Mouse (Mus musculus) olfactory bulb, adult 2 months (tissue): ENCODE results near the gene Gm10401. TPM values are rescaled to one million over a fixed set of nuclear protein-coding genes. Genes with fewer than 3 reads are reported as not detected.
A peak's percentile ranks its signal among the peaks of the same experiment; 100 is the strongest.

Experiments
- H3K27ac ChIP-seq: fragments of 200-500 bp; 2 replicates; pipeline ENCODE4 v1.5.1; 2012; ENCODE audit warnings: low read depth, low read length; ENCODE audit not compliant: insufficient read depth
- H3K4me1 ChIP-seq: fragments of 200-500 bp; 2 replicates; pipeline ENCODE4 v1.6.1; 2012; ENCODE audit warnings: low read length; ENCODE audit not compliant: control insufficient read depth, insufficient read depth
- H3K4me3 ChIP-seq: fragments of 200-500 bp; 2 replicates; pipeline ENCODE4 v1.5.1; 2012; ENCODE audit warnings: mild to moderate bottlenecking, low read depth, low read length, moderate library complexity; ENCODE audit not compliant: insufficient read depth
- CTCF ChIP-seq: fragments of 200-500 bp; IDR thresholded peaks from 2 replicates; pipeline ENCODE4 v1.5.1; 2012; ENCODE audit warnings: low read depth, mild to moderate bottlenecking, low read length, moderate library complexity; ENCODE audit not compliant: insufficient read depth
- POLR2A ChIP-seq: fragments of 200-500 bp; IDR thresholded peaks from 2 replicates; pipeline ENCODE4 v1.6.1; 2012; ENCODE audit warnings: mild to moderate bottlenecking, low read depth, low read length, moderate library complexity; ENCODE audit not compliant: insufficient read depth
- WGBS: fragments of 180-500 bp; shearing (Covaris S2); methylation state at CpG from one replicate; pipeline ENCODE4 v1.1.7; 2018; 5-methylcytosine and 5-hydroxymethylcytosine counted together
- polyA plus RNA-seq: library from polyadenylated mRNA; stranded (reverse); fragments of >200 nt; gene quantifications from 2 replicates; pipeline ENCODE4 v1.2.4, GENCODE M21; 2012; ENCODE audit warnings: low replicate concordance; ENCODE audit not compliant: missing spikeins, insufficient read depth, insufficient read length

Gm10401 gene
- not detected in 2 replicates for polyA plus RNA-seq

DNA sequence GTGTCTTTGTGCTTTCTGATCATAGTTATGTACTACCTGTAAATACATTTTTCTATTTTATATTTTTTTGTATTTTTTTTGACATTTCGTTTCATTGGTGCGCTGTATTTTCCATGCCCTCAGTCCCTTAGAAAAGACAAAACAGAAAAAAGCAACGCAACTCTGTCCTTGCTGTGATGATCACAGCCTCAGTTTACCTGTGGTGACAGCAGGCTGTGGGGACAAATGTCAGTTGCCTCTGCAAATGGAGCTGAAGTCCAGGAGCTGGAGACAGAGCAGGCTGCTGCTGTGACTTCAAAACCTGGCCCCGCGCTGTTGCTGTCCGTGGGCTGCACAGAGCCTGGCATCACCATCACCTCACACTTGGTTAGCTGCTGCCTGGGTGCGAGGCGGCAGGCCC is at the start of gene Gm10401:
TSS of gene Gm10401 (minus strand) at position 101 of the 400 bp plus-strand sequence.
- TF ChIP-seq CTCF = no peak
- no peak for TF ChIP-seq POLR2A
- WGBS = 94% methylated on average over 8 of the region's 8 CpGs
- H3K27ac ChIP-seq = no peak within 1 kb of the TSS

DNA sequence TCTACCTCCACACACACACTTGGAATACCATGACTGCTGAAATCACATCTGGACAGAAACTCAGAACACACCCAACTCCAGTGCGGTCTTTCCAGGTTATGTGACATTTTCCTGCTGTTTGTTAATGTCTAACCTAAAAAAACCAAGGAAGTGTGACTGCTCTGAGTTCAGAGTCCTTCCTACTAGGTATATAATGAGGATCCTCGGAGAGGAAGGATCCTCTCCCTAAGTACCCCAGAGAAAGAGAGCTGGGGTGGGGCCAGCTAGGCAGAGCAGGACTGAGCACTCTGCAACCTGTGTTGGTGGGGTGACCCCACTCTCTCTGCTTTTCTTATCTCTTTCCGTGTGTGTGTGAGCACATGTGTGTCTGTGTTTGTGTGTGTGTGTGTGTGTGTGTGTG is 49.3 kb upstream of the Gm10401 start:
- TF ChIP-seq CTCF (no peak), POLR2A (no peak)
- H3K27ac ChIP-seq = no peak overlapping the region
- 88% methylated on average over 3 of the region's 3 CpGs for WGBS
- H3K4me3 ChIP-seq = no peak overlapping the region
- peaks cover 29% of the 10 kb centered on the region for H3K4me1 ChIP-seq

More for the DNA sequence above, at the start of gene Gm10401:
- H3K4me1 ChIP-seq = peaks cover 10% of the 10 kb centered on the region
- H3K4me3 ChIP-seq = no peak within 1 kb of the TSS

DNA sequence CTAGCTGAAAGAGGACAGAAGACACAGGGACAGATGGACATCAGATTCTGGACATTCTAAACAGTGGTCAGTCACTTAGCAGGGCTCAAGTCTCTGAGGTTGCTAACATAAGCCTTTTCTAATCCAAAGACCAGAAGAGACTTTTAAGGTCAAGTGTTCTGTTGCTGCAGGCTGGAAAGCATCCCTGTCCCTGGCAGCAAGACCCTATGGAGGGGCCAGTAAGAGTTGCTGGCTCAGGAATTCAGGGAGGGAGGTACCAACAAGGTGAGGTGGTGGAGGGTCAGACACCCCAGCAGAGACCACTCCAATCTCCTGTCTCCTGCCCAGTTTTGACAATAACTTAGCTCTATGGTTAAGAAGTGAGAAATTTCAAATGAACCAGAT is 48.6 kb upstream of the Gm10401 start:
- TF ChIP-seq CTCF = no peak
- no peak for TF ChIP-seq POLR2A
- H3K27ac ChIP-seq = no peak overlapping the region
- peaks cover 29% of the 10 kb centered on the region for H3K4me1 ChIP-seq
- H3K4me3 ChIP-seq = no peak overlapping the region

DNA sequence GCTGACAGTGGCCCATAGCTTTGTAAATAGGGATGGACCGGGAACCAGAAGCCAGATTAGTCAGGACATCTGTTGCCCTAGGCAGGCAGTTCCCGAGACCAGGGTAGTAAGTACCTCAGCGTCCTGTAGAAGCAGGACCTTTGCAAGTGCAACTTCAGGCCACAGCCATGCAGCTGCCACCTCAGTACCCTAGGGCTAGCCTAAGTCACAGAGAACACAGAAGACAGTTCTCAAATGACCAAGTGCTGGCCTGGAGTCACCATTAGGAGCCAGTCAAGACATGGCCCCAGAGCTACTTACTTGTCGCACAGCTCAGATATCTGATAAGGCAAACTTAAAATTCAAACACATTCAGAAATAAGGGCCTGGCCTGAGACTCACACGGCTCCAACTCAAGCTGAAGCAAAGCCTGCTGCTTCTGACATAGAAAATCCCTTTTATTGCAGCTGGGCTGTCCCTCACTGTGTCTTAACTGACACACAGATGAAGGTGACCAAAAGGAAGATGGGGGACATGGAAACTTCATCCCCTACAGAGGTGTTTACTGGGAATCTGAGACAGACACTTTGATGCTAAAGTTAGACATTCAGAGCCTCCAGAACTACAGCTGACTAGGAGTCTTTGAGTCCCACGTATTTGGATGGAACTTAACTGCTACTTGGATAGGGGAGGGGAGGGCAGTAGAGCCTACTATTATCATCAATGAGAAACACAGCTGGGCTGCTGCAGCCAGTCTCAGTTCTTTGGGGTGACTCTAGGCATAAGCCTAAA is 48.1 kb upstream of the Gm10401 start:
- H3K4me1 ChIP-seq = peaks cover 29% of the 10 kb centered on the region
- H3K27ac ChIP-seq = no peak overlapping the region; the same call in none of the 2 replicates
- 72% methylated on average over 6 of the region's 6 CpGs for whole genome bisulfite sequencing
- H3K4me3 ChIP-seq = no peak overlapping the region
- TF ChIP-seq POLR2A = no peak
- TF ChIP-seq CTCF = no peak

DNA sequence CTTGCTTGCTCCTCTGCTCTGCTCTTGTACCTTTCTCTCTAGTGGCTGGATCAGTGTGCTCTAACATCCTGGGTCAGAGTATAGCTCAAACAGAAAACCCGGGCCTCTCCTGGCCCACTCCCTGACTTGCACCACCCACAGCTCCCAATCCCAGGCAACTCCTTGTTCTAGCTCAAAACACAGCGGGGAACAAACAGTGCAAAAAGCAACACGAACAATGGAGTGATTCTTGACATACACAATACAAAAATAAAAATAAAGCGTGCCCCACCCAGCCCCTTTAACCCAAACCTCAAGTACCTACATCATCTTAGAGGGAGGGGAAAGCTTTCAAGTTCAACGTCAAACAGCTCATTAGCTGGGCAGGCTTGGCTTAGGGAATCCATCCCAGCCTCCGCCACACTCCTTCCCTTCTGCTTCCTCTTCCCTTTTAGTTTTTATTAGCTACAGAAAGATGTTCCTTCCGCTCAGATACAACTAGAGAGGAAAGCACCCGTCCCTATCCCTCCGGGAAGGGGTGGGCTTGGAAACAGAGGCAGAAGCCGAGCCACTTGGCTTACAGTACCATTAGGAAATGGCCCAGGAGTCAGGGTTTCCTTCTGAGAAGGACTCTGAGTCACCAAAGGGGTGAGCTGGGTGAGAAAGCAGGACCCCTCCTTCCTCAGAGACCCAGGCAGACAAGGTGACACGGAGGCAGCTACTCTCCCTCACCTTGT is 47.3 kb upstream of the Gm10401 start:
- WGBS = 39% methylated on average over 11 of the region's 11 CpGs
- H3K4me1 ChIP-seq = peaks cover 29% of the 10 kb centered on the region
- TF ChIP-seq CTCF (no peak), POLR2A (no peak)
- no peak overlapping the region for H3K4me3 ChIP-seq
- peak overlapping the region; percentile 42; the same call in 1 of the 2 replicates for H3K27ac ChIP-seq

DNA sequence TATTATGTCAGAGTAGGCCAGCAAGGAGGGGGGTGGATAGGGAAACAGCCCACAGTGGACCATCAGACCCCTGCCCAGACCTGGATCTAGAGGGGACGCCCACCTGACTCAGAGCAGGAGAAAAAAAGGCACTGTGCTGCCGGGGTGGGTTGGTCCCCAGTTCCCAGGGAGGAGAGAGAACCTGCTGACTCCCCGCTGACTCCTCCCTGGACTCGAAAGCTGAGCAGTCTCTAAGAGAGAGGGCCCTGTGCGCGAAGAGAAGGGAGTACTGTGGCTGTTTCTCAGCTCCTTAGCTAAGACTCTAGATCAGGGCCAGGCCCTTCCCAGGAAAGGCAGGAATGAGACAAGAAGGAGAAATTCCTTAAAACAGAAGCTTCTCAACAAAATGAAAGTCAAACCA is 46.4 kb upstream of the Gm10401 start:
- WGBS = 65% methylated on average over 6 of the region's 6 CpGs
- Histone ChIP-seq H3K4me1 (peaks cover 29% of the 10 kb centered on the region), H3K4me3 (no peak overlapping the region), H3K27ac (peak overlapping the region; percentile 16; the same call in 1 of the 2 replicates)
- TF ChIP-seq POLR2A = no peak
- TF ChIP-seq CTCF = no peak

DNA sequence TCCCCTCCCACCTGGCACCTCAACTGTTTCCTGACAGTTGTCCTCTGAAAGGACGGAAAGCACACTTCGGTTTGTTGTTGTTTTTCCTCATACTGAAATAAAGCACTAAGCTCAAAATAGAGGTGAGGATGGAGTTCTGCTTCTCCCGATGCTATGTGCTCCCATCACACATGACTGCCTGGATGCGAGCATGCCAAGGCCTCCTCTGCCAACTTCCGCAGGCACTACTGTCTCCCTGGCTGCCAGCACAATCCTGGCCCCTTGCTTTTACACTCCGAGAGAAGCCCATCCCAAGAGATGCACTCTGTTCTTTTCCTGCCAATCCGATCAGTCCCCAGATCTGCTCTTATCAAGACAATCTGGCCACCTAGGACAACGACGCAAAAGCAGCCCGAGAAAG is 45.5 kb upstream of the Gm10401 start:
- Histone ChIP-seq H3K4me3 (no peak overlapping the region), H3K4me1 (peaks cover 29% of the 10 kb centered on the region), H3K27ac (no peak overlapping the region)
- TF ChIP-seq POLR2A = no peak
- no peak for TF ChIP-seq CTCF
- 53% methylated on average over 10 of the region's 10 CpGs for WGBS

DNA sequence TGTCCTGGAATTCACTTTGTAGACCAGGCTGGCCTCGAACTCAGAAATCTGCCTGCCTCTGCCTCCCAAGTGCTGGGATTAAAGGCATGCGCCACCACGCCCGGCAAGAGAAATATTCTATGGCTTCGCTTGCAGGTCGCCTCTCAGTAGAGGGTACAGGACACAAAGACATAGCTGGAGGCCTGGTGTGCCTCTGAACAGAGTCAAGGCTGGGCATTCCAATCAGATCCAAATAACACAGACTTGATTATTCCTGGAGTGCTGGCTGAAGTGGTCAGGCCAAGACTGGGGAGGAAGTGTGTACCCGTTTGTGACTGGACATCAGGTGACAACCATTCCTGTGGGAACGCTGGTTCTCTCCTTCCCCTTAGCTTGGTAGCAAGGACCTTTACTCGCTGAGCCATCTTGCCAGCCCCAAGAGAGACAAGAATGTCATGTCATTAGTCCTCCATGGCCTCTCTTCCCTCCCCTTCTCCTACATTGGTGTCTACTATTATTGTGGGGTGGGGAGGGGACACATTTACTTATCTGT is 44.1 kb upstream of the Gm10401 start:
- H3K4me3 ChIP-seq = no peak overlapping the region
- no peak for TF ChIP-seq CTCF
- no peak overlapping the region for H3K27ac ChIP-seq
- WGBS = 88% methylated on average over 9 of the region's 9 CpGs
- peaks cover 29% of the 10 kb centered on the region for H3K4me1 ChIP-seq

DNA sequence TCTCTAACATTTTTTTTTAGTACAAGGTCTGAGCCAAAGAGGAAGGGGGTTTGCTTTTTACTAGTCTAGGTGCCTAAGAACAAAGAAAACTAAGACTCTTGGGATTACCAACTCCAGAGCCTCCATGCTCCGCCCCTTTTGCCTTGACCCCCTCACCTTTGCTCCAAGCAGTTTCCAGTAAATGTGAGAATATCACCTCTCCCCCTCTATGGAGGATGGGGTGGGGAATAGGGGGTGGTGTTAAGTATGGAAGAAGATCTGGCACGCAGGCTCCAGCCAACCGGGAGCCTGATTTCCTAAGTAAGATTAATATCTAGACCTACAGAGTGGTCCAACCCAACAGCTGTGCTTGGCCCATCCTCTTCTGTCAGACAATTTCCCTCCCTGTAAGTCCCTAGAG is 42.6 kb upstream of the Gm10401 start:
- WGBS = 74% methylated on average over 3 of the region's 3 CpGs
- no peak overlapping the region for H3K4me3 ChIP-seq
- TF ChIP-seq POLR2A (no peak), CTCF (no peak)
- no peak overlapping the region for H3K27ac ChIP-seq
- H3K4me1 ChIP-seq = peaks cover 25% of the 10 kb centered on the region
